Mouse (Mus musculus) natural killer cell, adult 2 months (primary cell): ENCODE data around the gene Fxyd4.

ENCODE experiments used
- DNase-seq, 2 experiments: peaks; one replicate each; pipeline ENCODE4 v3.0.0; 2022; ENCODE audit warnings: low spot score in 2 of 2

Gene Fxyd4

GRCm38 (mm10) chr6:117891369-117892160 lies 45.9 kb downstream of the Fxyd4 start:
- peak in 1 of 2 experiments; percentile 48 for DNase-seq

- peak; percentile 40 to 51 for DNase-seq
These were observed 47.2 kb downstream of the Fxyd4 start for GRCm38 (mm10) chr6:117890257-117890656.

GRCm38 (mm10) chr6:117888642-117889096 lies 48.8 kb downstream of the Fxyd4 start:
- DNase-seq, result no peak

- DNase-seq, result no peak
These were observed 49.5 kb downstream of the Fxyd4 start for GRCm38 (mm10) chr6:117888032-117888431.

GRCm38 (mm10) chr6:117885943-117886342 lies 51.5 kb downstream of the Fxyd4 start:
- DNase-seq, result no peak
